Mouse (Mus musculus): ENCODE results near the gene Cttnbp2.

DNA sequence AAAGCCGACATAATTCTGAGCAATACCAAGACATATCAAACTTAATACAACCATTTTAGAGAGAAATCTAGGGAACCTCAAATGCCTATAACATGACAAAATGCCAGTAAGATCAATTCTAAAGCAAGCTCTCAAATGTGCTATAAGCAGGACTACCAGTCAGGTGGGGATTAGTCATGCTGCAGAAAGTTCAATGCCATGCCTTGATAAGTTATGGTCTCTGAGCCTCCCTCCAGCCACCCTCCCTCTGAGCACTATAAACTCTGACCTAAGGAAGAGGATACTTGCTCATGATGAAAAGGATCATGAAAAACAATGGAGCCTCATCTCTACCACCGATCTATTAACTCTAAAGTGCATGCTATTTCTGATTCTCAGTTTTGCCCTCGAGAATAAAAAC, 82.3 kb downstream of the Cttnbp2 start:
- TF ChIP-seq POLR2A (IDR thresholded peaks at IDR 0.05; ENCODE audit: low read depth, low read length) (no peak), CTCF (conservative IDR thresholded peaks at IDR 0.05; ENCODE audit: insufficient read depth, insufficient read length, low read depth, low read length) (no peak)

Data from kidney, adult 2 months (tissue).